Mouse (Mus musculus) T-helper 1 cell (primary cell): Measurements from ENCODE around the gene Mtch1.

ENCODE experiments used
- in situ Hi-C: fragments of 300-600 bp; cut with MboI, MseI; formaldehyde crosslinking; loops from one replicate; pipeline ENCODE4 v1.15.1; 2025; ENCODE audit warnings: high pct_unique_total_duplicates

Gene Mtch1

DNA sequence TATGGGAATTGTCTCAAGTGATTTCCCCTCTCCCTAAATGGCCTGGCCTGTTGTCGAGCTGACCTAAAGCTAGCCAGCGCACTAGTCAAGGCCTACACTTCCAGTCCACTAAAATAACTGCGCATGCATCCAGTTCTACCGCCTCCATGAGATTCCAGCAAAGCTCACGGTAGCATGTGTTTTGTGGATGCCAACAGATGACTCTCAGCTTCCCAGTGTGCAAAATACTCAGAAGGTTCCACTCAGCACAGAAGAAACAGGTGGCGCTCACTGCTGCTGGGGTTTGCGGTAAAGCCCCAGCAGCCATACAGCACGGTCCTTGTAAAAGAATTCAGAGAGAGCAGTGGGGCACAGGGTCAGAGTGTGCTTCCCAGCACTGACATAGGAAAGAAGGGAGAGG, 36.1 kb downstream of the Mtch1 start:
- in situ Hi-C loops: loop anchor here (5.0 kb wide), 1 partner anchor 711 kb away; no protein-coding TSS in a partner anchor

- in situ Hi-C loops: loop anchor here (5.0 kb wide), 1 partner anchor 712 kb away; no protein-coding TSS in a partner anchor
Measured at GRCm38 (mm10) chr17:29310056-29310623, 37.6 kb downstream of the Mtch1 start.

DNA sequence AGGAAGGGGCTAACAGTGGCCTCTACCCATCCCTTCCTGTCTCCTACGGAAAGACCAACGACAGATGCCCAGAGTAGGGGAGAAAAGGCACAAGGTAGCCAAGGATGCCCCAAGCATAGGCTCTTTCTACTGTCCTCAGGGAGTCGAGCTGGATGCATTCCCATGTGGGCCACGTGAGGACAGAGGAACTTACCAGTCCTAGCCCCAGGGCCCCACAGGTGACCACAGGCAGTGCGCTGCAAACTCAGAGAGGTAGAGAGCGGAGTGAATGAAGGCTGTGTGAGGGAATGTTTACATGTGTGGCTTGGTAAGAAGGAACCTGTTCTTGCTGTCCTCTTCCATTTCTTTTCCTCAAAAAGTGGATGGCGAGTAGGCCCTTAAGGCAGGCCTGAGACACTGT, 41.9 kb downstream of the Mtch1 start:
- in situ Hi-C loops: no loop called here

DNA sequence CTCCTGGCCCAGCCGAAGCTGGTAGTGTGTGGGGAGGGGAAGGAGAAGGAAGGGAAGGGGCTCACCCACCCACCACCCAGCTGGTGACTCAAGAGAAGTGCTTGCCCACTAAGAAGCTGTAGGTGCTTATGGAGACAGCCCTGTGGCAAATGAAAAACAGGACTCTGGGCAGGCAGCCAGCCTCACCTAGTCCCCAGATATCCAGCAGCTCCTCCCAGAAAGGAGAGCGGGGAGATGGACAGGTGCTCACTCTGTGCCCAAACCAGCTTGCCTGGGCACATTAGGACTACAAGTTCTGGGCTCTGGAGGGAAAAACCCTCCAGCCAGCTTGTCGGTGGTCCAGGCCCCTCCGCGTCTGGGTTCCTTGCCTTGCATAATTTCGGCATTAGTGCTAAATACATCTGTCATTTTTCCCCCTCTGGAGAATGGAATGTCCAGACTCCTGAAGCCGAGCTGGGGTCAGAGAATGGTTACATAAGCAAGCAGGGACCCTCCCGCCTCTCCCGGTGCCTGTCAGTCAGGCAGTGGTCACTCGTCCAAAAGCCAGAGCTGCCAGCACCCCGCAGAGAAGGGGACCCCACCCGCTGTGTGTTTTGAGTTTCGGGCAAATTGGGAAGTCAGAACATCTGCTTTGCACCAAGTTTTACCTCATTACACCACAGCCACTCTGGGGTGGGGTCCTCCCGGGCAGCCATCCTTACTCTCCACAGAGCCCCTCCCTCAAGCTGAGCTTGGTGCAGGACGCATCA, 42.5 kb downstream of the Mtch1 start:
- in situ Hi-C loops: no loop called here

DNA sequence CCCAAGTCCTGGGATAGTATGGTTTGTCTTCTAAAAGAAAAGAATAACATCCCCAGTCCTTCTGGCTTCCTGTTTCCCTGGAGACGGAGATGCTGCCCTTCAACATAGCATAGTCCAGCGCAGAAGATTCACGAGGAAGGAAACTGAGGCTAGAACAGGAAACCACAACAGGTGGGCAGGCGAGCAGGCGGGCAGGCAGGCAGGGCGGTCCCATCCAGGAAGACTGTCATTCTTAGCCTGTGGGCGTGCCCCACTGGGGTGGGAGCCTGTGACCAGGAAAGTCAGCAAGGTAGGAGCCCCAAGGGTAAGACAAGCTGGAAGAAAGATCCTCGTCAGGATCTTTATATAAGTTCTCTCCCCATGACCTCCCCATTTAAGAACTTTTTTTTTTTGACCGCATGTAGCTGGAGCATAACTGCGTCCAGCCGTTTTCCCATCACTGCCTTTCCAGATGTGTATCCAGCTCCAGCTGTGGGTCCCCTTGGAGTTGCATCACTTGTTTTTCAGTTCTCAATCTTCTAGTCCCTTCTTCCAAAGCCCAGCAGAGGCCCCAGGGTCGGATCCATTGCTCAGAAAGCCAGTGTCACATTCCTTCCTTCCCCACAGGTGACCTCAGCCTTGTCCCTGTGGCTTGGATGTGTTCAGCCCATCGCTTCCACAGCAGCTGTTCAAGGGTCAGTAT, 43.2 kb downstream of the Mtch1 start:
- in situ Hi-C loops: no loop called here

- in situ Hi-C loops: no loop called here
Measured at GRCm38 (mm10) chr17:29303856-29304255, 43.9 kb downstream of the Mtch1 start.

- in situ Hi-C loops: no loop called here
Measured at GRCm38 (mm10) chr17:29303087-29303486, 44.6 kb downstream of the Mtch1 start.

DNA sequence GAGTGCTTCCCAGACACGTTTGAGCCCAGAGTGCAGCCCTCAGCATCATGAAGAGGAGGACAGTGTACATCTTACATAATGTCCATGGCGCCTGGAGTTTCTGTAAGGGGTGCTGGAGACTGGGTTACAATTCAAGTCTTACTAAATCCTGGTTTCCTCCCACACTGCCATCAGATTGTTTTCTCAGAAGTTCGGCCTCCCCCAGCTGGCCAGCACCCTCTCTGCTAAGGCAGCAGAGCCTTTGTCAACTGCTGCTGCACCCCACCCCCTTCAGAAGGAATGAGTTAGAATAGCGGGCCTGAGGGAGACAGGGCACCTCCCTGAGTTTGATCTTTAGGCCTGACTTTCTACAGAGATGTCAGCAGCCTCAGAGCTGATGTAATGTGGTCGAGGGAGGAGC, 45.6 kb downstream of the Mtch1 start:
- in situ Hi-C loops: no loop called here

GRCm38 (mm10) chr17:29301421-29301820, 46.3 kb downstream of the Mtch1 start:
- in situ Hi-C loops: no loop called here

GRCm38 (mm10) chr17:29300926-29301325, 46.8 kb downstream of the Mtch1 start:
- in situ Hi-C loops: no loop called here

GRCm38 (mm10) chr17:29299282-29299681, 48.5 kb downstream of the Mtch1 start:
- in situ Hi-C loops: no loop called here

GRCm38 (mm10) chr17:29297813-29298212, 49.9 kb downstream of the Mtch1 start:
- in situ Hi-C loops: no loop called here

- in situ Hi-C loops: no loop called here
Measured at GRCm38 (mm10) chr17:29297321-29297720, 50.4 kb downstream of the Mtch1 start.

- in situ Hi-C loops: no loop called here
Measured at GRCm38 (mm10) chr17:29295835-29296234, 51.9 kb downstream of the Mtch1 start.

DNA sequence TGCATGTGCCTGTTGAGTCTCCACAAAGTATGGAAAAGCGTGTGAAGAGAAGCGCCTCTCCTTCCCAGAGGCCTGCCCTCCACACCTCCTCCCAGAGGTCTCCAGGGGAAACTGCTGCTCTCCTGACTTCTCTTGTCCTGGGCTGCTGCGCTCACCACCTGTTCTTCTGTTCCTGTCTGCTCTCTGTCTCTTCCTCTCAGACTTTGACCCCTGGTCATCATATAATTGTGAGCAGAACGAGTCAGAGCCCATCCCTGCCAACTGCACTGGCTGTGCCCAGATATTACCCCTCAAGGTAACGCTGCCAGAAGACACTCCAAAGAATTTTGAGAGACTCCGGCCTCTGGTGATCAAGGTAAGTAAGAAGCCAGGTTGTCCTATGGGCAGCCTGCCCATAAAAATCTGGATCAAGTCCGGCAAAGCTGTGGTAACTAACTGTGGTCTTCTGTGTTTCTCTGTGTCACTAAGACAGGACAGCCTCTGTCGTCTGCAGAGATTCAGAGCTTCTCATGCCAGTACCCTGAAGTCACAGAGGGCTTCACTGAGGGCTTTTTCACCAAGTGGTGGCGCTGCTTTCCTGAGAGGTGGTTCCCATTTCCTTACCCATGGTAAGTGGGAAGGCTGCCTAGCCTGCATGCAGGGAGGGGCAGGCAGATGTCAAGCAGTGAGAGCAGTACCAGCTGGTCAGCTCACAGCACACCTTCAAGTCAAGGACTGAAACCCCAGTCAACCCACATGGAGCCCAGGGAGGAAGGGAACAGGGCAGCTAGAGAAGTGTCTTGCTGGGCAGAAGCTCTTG, 53.7 kb downstream of the Mtch1 start:
- in situ Hi-C loops: no loop called here

- in situ Hi-C loops: no loop called here
Measured at GRCm38 (mm10) chr17:29292996-29293395, 54.7 kb downstream of the Mtch1 start.

- in situ Hi-C loops: no loop called here
Measured at GRCm38 (mm10) chr17:29291793-29292192, 55.9 kb downstream of the Mtch1 start.

DNA sequence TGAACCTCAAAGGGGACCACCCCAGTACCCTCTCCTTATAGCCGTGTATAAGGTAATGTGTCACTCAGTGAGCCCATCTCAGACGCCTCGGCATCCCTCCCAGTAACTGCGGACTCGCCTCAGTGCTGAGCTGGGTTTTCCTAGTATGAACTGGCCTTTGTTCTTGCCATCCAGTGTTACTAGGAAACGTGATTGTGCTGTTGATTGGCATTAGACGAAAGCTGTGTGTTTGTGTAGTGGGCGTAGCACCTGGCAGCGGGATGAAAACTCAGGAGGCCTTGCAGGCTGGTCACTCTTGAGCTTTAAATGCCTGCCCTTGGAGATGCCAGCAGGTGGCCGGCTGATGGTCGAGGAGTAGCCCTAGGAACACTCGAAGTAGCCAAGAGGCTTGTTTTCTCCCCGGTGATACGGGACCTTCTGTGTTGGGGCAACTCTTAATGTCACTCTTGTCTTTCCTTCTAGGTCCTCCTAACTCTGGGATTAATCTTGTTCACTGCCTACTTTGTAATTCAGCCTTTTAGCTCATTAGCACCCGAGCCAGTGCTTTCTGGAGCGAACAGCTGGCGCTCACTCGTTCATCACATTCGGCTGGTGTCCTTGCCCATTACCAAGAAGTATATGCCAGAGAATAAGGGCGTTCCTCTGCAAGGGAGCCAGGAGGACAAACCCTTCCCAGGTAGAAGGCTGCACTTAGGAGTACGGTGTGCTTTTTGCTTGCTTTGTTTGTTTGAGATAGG, 65.3 kb downstream of the Mtch1 start:
- in situ Hi-C loops: no loop called here
